Mouse (Mus musculus) heart, embryonic 14.5 days (tissue): ENCODE results near the gene Grid2. TPM values are rescaled to one million over a fixed set of nuclear protein-coding genes. Genes with fewer than 3 reads are reported as not detected.

ENCODE experiments used
- ATAC-seq: fragments of 200-750 bp; cut with Nextera tagmentation; 2 replicates; pipeline ENCODE4 v1.8.0; 2017; ENCODE audit warnings: low read depth, moderate TSS enrichment; ENCODE audit not compliant: insufficient number of reproducible peaks, insufficient read depth, low FRiP score
- H3K27ac ChIP-seq, 2 experiments: fragments of 200-500 bp in 1 of 2; fragments of 300-500 bp in 1 of 2; sonication (generic) in 1 of 2; replicated peaks in 1 of 2; 2 replicates each; pipeline ENCODE4 v1.5.1; 2012 to 2014; ENCODE audit warnings: low read depth in 2 of 2, low read length in 2 of 2, control low read depth in 1 of 2, mild to moderate bottlenecking in 1 of 2, mixed read lengths in 1 of 2; ENCODE audit not compliant: control insufficient read depth in 1 of 2, insufficient read depth in 1 of 2
- H3K27me3 ChIP-seq: fragments of 300-500 bp; sonication (generic); 2 replicates; pipeline ENCODE4 v1.6.1; 2014; ENCODE audit warnings: mild to moderate bottlenecking, low read length, control low read depth; ENCODE audit not compliant: control insufficient read depth, insufficient read depth
- H3K36me3 ChIP-seq: fragments of 300-500 bp; sonication (generic); 2 replicates; pipeline ENCODE4 v1.6.1; 2014; ENCODE audit warnings: mild to moderate bottlenecking, control low read depth, low read length, mixed read lengths; ENCODE audit not compliant: control insufficient read depth, insufficient read depth
- H3K4me1 ChIP-seq, 2 experiments: fragments of 200-500 bp in 1 of 2; fragments of 300-500 bp in 1 of 2; sonication (generic) in 1 of 2; 2 replicates each; pipeline ENCODE4 v1.6.1; 2012 to 2014; ENCODE audit warnings: low read length in 2 of 2, control low read depth in 1 of 2, mixed read lengths in 1 of 2; ENCODE audit not compliant: control insufficient read depth in 2 of 2, insufficient read depth in 2 of 2
- H3K4me2 ChIP-seq: fragments of 300-500 bp; sonication (generic); 2 replicates; pipeline ENCODE4 v1.6.1; 2014; ENCODE audit warnings: mild to moderate bottlenecking, low read length
- H3K4me3 ChIP-seq, 2 experiments: fragments of 200-500 bp in 1 of 2; fragments of 300-500 bp in 1 of 2; sonication (generic) in 1 of 2; 2 replicates each; pipeline ENCODE4 v1.5.1; 2012 to 2014; ENCODE audit warnings: low read length in 2 of 2, mild to moderate bottlenecking in 2 of 2, control low read depth in 1 of 2, low read depth in 1 of 2, moderate library complexity in 1 of 2; ENCODE audit not compliant: control insufficient read depth in 1 of 2, insufficient read depth in 1 of 2
- H3K9ac ChIP-seq: fragments of 300-500 bp; sonication (generic); 2 replicates; pipeline ENCODE4 v1.6.1; 2014; ENCODE audit warnings: mild to moderate bottlenecking, low read length
- H3K9me3 ChIP-seq: fragments of 300-500 bp; sonication (generic); 2 replicates; pipeline ENCODE4 v1.6.1; 2016; ENCODE audit warnings: low read length, control low read depth; ENCODE audit not compliant: control insufficient read depth
- WGBS: fragments of 180-500 bp; shearing (Covaris S2); extraction: QIAGEN DNeasy Blood & Tissue Kit; methylation state at CpG from one replicate; pipeline ENCODE4 v1.1.7; 2014; 5-methylcytosine and 5-hydroxymethylcytosine counted together
- polyA plus RNA-seq: library from polyadenylated mRNA; unstranded; fragments of >200 nt; fragmentation: Nextera tagmentation; extraction: Ambion mirVana; gene quantifications from 2 replicates; pipeline ENCODE4 v1.2.1, GENCODE M21; 2014

The Grid2 gene
- polyA plus RNA-seq, 1 experiment from 2014 or later, result 1.3 TPM

DNA sequence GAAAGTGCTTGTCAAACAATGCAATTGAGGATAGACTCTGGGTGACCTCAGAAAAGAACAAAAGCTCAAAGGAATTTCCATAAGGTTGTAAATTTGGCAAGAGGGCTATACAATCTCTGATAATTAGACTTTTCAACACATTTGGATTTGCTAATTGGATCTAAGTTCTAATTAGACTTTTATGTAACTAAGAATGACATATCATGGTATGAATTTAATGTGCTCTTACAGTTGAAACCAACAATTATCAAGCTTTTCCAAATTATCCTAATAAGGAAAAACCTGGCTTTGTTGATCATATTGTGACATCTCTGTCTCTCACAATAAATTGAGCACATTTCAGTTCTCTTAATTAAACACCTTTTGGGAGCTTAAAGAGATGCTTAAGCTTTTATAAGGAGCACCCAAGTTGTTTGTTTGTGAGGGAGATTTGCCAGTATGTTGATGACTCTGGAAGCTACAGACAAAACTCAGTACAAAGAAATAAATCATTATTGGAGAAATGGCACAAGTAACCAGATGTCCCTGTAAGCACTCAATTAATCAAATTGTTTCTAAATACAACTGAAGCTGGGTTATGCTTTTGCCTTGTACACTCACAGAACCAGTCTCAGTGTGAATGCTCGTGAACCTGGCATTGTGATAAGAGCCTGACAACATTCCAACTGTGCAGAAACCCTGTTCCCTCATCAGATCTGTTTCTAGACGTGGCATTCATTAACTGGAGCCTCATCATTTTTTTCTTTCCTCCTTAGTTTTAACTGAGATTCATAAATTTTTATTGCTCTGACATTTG is 1018.8 kb downstream of the Grid2 start:
- no peak overlapping the region for H3K27ac ChIP-seq
- 12% methylated on average over 2 of the region's 2 CpGs for WGBS
- H3K4me1 ChIP-seq, result no peaks in the 10 kb centered on the region
- no peak for ATAC-seq
- H3K9me3 ChIP-seq, result no peaks in the 10 kb centered on the region
- H3K9ac ChIP-seq, result no peak overlapping the region
- H3K4me3 ChIP-seq, result no peak overlapping the region
- no peaks in the 10 kb centered on the region for H3K27me3 ChIP-seq
- H3K4me2 ChIP-seq, result no peak overlapping the region
- no peaks in the 10 kb centered on the region for H3K36me3 ChIP-seq

DNA sequence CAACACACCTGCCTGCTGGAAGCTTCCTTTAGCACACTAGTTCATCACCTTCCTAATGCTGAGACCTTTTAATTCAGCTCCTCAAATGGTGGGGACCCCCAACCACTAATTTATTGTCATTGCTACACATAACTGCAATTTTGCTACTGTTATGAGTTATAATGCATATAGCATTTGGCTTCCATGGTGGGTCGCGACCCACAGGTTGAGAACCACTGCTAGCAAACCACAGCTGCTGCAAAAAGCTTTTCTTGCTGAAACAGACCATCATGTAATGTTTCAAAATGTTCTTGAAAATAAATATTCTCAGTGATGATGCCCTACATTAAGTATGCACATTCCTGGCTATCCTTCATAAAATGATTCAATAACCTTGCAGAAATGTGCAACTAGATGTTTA is 1024.3 kb downstream of the Grid2 start:
- no peak overlapping the region for H3K9ac ChIP-seq
- WGBS, result 76% methylated on average over 2 of the region's 2 CpGs
- H3K4me3 ChIP-seq, result no peak overlapping the region
- no peak overlapping the region for H3K4me2 ChIP-seq
- H3K4me1 ChIP-seq, result no peaks in the 10 kb centered on the region
- H3K27ac ChIP-seq, result no peak overlapping the region
- no peaks in the 10 kb centered on the region for H3K36me3 ChIP-seq
- no peaks in the 10 kb centered on the region for H3K27me3 ChIP-seq
- ATAC-seq, result no peak
- no peaks in the 10 kb centered on the region for H3K9me3 ChIP-seq

DNA sequence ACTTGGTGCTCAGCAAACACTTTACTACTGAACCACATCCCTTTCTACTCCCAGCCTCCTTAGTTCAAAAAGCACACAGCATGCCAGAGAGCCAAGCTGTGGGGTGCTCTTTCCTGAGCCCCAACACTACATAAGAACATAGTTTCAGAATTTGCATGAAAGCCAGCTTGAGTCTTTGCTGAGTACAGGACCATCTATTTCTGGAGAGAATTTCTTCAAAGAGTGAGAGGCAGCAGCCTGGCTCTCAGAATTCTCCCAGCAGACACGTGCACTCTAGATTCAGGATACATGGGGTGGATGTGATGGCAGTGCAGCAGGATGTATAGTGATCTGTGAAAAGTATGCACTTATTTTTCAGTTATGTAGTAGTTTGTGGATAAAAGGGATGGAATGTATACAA is 1038.1 kb downstream of the Grid2 start:
- H3K4me2 ChIP-seq, result no peak overlapping the region
- no peak for ATAC-seq
- no peaks in the 10 kb centered on the region for H3K27me3 ChIP-seq
- no peak overlapping the region for H3K9ac ChIP-seq
- no peak overlapping the region for H3K4me3 ChIP-seq
- no peaks in the 10 kb centered on the region for H3K36me3 ChIP-seq
- 54% methylated on average over 1 of the region's 1 CpGs for WGBS
- H3K9me3 ChIP-seq, result no peaks in the 10 kb centered on the region
- H3K4me1 ChIP-seq, result no peaks in the 10 kb centered on the region
- no peak overlapping the region for H3K27ac ChIP-seq

DNA sequence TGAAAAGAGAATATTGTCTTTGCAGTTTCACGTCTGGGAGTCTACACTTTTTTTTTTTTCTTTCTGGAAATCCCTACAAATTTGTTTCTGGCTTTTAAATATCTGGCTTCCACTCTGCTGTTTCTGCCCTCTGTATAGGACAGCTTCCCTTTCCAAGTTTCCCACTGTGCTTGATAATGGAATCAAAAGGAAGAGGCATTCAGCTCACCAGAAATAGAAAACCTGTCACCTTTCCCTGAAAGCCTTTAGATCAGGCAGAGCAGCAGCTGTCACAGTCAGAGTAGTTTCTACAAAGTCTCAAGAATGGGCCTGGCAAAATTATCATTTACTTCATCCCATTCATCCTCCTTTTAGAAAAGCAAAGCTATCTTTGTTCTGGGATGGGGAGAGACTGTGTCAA is 1042.0 kb downstream of the Grid2 start:
- no peak overlapping the region for H3K27ac ChIP-seq
- no peaks in the 10 kb centered on the region for H3K36me3 ChIP-seq
- H3K4me1 ChIP-seq, result no peaks in the 10 kb centered on the region
- no peaks in the 10 kb centered on the region for H3K9me3 ChIP-seq
- whole genome bisulfite sequencing, result 54% methylated on average over 1 of the region's 1 CpGs
- no peak for ATAC-seq
- no peak overlapping the region for H3K9ac ChIP-seq
- no peaks in the 10 kb centered on the region for H3K27me3 ChIP-seq
- H3K4me2 ChIP-seq, result no peak overlapping the region
- H3K4me3 ChIP-seq, result no peak overlapping the region

DNA sequence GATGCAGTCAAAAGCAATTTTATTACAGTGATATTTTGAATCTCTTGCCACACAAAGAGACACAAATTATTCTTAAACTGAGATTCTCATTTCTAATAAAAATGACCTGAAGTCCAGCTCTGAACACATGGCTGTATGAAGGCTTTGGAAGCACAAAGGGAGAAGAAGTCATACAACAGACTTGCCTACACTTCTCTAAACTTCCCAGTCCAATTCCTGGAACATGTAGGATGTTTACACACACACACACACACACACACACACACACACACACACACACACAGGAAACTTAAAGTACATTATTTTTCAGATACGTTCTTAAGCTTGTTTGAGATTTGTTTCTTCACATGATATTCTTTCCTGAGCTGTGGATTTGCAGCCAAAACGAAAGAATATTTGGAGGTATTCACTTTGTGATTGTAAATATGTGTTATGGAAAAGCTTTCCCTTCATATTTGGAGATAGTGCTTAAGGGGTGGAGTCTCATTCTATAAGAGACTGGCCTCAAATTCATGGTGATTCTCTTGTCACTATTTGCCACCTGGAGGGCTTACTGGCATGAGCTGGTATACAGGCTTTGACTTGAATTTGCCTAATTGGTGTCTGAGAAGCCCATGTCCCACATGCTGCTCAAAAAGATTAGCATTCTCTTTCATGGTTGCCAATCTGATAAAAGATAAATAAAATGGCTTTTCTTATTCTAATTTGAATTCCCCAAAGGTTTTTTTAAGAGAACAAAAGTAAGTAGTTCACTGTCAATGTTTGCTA is 1049.2 kb downstream of the Grid2 start:
- no peaks in the 10 kb centered on the region for H3K36me3 ChIP-seq
- H3K4me1 ChIP-seq, result no peaks in the 10 kb centered on the region
- H3K9ac ChIP-seq, result no peak overlapping the region
- no peak for ATAC-seq
- no peak overlapping the region for H3K27ac ChIP-seq
- WGBS, result 69% methylated on average over 2 of the region's 2 CpGs
- no peaks in the 10 kb centered on the region for H3K27me3 ChIP-seq
- no peak overlapping the region for H3K4me2 ChIP-seq
- H3K4me3 ChIP-seq, result no peak overlapping the region
- no peaks in the 10 kb centered on the region for H3K9me3 ChIP-seq

DNA sequence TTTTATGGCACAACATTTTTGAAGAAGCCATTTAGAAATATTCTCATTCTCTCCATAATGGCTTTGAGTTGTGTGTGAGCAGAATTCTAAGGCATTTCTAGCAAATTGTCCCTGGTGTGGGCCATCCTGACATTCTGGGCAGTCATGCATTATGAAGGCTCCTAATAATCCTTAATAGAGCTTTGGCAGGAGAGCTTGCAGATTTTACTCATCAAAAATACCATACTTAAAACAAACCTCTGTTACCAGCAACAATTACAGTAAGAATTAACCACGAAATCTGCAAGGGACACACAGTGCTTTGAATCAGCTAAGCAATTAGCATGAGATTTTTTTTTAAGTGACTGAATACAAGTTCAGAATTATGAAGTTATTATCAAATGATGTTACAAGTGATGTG is 1053.0 kb downstream of the Grid2 start:
- Histone ChIP-seq H3K9ac (no peak overlapping the region), H3K4me2 (no peak overlapping the region), H3K4me3 (no peak overlapping the region), H3K36me3 (no peaks in the 10 kb centered on the region), H3K9me3 (no peaks in the 10 kb centered on the region), H3K27me3 (no peaks in the 10 kb centered on the region), H3K27ac (no peak overlapping the region), H3K4me1 (no peaks in the 10 kb centered on the region)
- ATAC-seq, result no peak
- WGBS, result 85% methylated on average over 1 of the region's 1 CpGs

DNA sequence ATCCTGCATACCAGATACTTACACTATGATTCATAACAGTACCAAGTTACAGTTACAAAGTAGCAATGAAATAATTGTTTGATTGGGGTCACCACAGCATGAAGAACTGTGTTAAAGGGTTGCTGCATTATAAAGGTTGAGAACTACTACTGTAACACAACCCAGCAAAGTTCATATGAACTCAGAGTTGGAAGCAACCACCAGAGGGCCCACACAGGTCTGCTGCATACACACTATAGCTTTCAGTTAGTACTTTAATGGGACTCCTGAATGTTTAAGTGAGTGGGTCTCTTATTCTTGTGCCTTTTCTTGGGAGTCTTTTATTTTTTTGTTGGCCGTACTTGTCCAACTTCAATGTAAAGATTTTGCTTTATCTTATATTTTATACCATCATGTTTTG is 1057.5 kb downstream of the Grid2 start:
- H3K9ac ChIP-seq, result no peak overlapping the region
- H3K4me1 ChIP-seq, result no peaks in the 10 kb centered on the region
- no peak overlapping the region for H3K27ac ChIP-seq
- H3K9me3 ChIP-seq, result no peaks in the 10 kb centered on the region
- H3K27me3 ChIP-seq, result no peaks in the 10 kb centered on the region
- WGBS, result 82% methylated on average over 1 of the region's 1 CpGs
- no peaks in the 10 kb centered on the region for H3K36me3 ChIP-seq
- no peak overlapping the region for H3K4me2 ChIP-seq
- no peak overlapping the region for H3K4me3 ChIP-seq
- no peak for ATAC-seq
